Mouse (Mus musculus) ES-E14 (cell line): ENCODE data around the gene Trim2.

Experiments
- CHD2 ChIP-seq: IDR thresholded peaks from 2 replicates; pipeline ENCODE4 v1.6.1; 2014; ENCODE audit warnings: mild to moderate bottlenecking, low read depth, low read length, inconsistent platforms
- MAFK ChIP-seq: IDR thresholded peaks from 2 replicates; pipeline ENCODE4 v1.6.1; 2014; ENCODE audit warnings: mild to moderate bottlenecking, low read depth, low read length, inconsistent platforms; ENCODE audit not compliant: insufficient read depth
- ZC3H11A ChIP-seq: IDR thresholded peaks from 2 replicates; pipeline ENCODE4 v1.6.1; 2012; ENCODE audit warnings: low read depth, mild to moderate bottlenecking, inconsistent platforms, low read length, borderline replicate concordance
- ZNF384 ChIP-seq: IDR thresholded peaks from 2 replicates; pipeline ENCODE4 v1.6.1; 2012; ENCODE audit warnings: low read depth, low read length, inconsistent platforms

DNA sequence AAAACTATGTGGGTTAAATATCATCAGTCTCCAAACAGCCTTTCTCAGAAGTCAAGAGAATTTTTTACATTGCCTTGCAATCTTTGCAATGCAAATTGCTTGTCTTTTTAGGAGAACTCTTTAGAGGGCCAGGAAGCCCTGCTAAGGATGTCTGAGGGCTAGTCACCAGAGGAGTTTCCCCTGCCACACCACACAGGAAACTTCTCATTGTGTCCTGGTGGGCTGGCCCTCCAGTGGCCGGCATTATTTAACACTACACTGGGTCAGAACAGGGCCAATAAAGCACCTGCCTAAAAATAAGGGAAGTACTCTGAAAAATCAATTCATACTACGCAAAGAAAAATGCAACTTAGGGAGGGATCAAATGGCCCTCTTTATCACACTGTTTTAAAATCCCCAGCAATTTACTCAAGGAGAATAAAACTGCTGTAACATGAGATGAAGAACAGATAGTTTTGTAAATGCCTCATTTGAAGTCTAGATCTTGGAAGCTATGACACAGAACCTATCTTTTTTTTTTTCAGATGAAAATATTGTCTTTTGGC is 87.4 kb downstream of the Trim2 start:
- TF ChIP-seq CHD2 (no peak), ZC3H11A (no peak), MAFK (no peak), ZNF384 (no peak)
